In genomic region chr12:86823855-86824589, GRCm38 (mm10) we compare ENCODE assay signal across 8 mouse cellular contexts.
A peak's percentile ranks its signal among the peaks of the same experiment; 100 is the strongest.
DNase-seq lines count a peak whose midpoint lies in the region; ATAC-seq and TF ChIP-seq lines count a peak whose summit lies in the region.

No protein-coding gene starts in this region.

- TF ChIP-seq POLR2A in MEL (IDR thresholded peaks at IDR 0.05; ENCODE audit: control insufficient read depth in 1 of 2, insufficient read depth in 1 of 2, low read depth in 1 of 2, low read length in 2 of 2, poor library complexity in 1 of 2) = 0 out of 4 replicates have a peak, but pooled peaks of 1 of the 2 experiments have one; percentile 3

- TF ChIP-seq CTCF in MEL (IDR thresholded peaks at IDR 0.05 in 2 of 3, conservative IDR thresholded peaks at IDR 0.05 in 1 of 3; ENCODE audit: control insufficient read depth in 1 of 3, insufficient read depth in 1 of 3, low read depth in 2 of 3, low read length in 3 of 3, poor library complexity in 1 of 3, severe bottlenecking in 1 of 3) = no peak
- peak; percentile 26; the same call in 1 of the 2 replicates for TF ChIP-seq CTCF in lung, postnatal 0 days (IDR thresholded peaks at IDR 0.05)

- H3K9me3 ChIP-seq in MEL (replicated peaks; ENCODE audit: insufficient read depth, low read length) = no peaks in the 10 kb centered on the region
- no peaks in the 10 kb centered on the region for H3K9me3 ChIP-seq in lung, postnatal 0 days (ENCODE audit: low read length)

- peak overlapping the region; percentile 37 for H3K9ac ChIP-seq in MEL (ENCODE audit: control insufficient read depth, low read depth, low read length, poor library complexity, severe bottlenecking)
- peak overlapping the region; percentile 32; the same call in 1 of the 2 replicates for H3K9ac ChIP-seq in lung, postnatal 0 days (replicated peaks; ENCODE audit: low read depth)

- no peaks in the 10 kb centered on the region for H3K79me2 ChIP-seq in MEL (ENCODE audit: control insufficient read depth, insufficient read depth, low read length, poor library complexity)

- H3K4me2 ChIP-seq in lung, postnatal 0 days (replicated peaks; ENCODE audit: low read depth, low read length) = peak overlapping the region; percentile 51

- peak; percentile 88 for DNase-seq in MEL (ENCODE audit: low read depth, low spot score)
- DNase-seq in cerebellum, adult 8-10 months = peak; percentile 77
- peak; percentile 89 for DNase-seq in forelimb bud, embryonic 11.5 days (ENCODE audit: low read depth, low spot score)
- peak; percentile 90 to 94 for DNase-seq in layer of hippocampus, postnatal 10 days (ENCODE audit: low spot score in 2 of 2)
- peak; percentile 95 for DNase-seq in lung, postnatal 0 days (ENCODE audit: low spot score)
- peak; percentile 92 for DNase-seq in ovary, adult 18-20 months (ENCODE audit: low spot score)
- DNase-seq in thymus, postnatal 0 days (ENCODE audit: low spot score) = peak; percentile 90

- TF ChIP-seq EP300 in MEL (IDR thresholded peaks at IDR 0.05; ENCODE audit: low read depth in 1 of 2, low read length in 2 of 2) = no peak
- peak; percentile 79 for TF ChIP-seq EP300 in lung, postnatal 0 days (IDR thresholded peaks at IDR 0.05)

- H3K36me3 ChIP-seq in MEL (ENCODE audit: control insufficient read depth in 1 of 2, insufficient read depth in 2 of 2, low read length in 2 of 2) = peaks cover 0 to 7% of the 10 kb centered on the region in 2 experiments; a peak in 2 of 4 replicates
- H3K36me3 ChIP-seq in lung, postnatal 0 days (ENCODE audit: insufficient read depth, low read length) = no peaks in the 10 kb centered on the region

- H3K4me3 ChIP-seq in MEL (ENCODE audit: control insufficient read depth in 1 of 2, insufficient read depth in 1 of 2, low read depth in 2 of 2, low read length in 2 of 2) = peak overlapping the region; percentile 37 to 79
- peak overlapping the region; percentile 25 for H3K4me3 ChIP-seq in lung, postnatal 0 days (ENCODE audit: low read depth, low read length)

- ATAC-seq in hematopoietic stem cell, adult 5-6 weeks (replicated peaks in 1 of 2; ENCODE audit: insufficient read depth in 1 of 2, low FRiP score in 2 of 2, low TSS enrichment in 1 of 2, low read depth in 1 of 2, poor library complexity in 2 of 2, severe bottlenecking in 2 of 2) = peak; percentile 90
- ATAC-seq in lung, postnatal 0 days = peak; percentile 78

- H3K27me3 ChIP-seq in MEL (ENCODE audit: control insufficient read depth in 1 of 2, insufficient read depth in 2 of 2, low read length in 2 of 2) = no peaks in the 10 kb centered on the region
- no peaks in the 10 kb centered on the region for H3K27me3 ChIP-seq in lung, postnatal 0 days (replicated peaks; ENCODE audit: insufficient read depth, low read length)

- WGBS in lung, postnatal 0 days = under 1% methylated on average over 27 of the region's 29 CpGs

- H3K27ac ChIP-seq in MEL (ENCODE audit: control insufficient read depth, low read depth, low read length) = peak overlapping the region; percentile 83
- peak overlapping the region; percentile 93 for H3K27ac ChIP-seq in lung, postnatal 0 days (ENCODE audit: low read length)

- H3K4me1 ChIP-seq in MEL (ENCODE audit: control insufficient read depth in 1 of 2, insufficient read depth in 2 of 2, low read length in 2 of 2) = peaks cover 9 to 21% of the 10 kb centered on the region in 2 experiments
- H3K4me1 ChIP-seq in lung, postnatal 0 days (ENCODE audit: insufficient read depth, low read depth, low read length) = peaks cover 37% of the 10 kb centered on the region

- no peak for TF ChIP-seq RAD21 in MEL (IDR thresholded peaks at IDR 0.05; ENCODE audit: low read depth, low read length)

TF ChIP-seq in MEL, 35 proteins besides CTCF, POLR2A, EP300 and RAD21:
- TF ChIP-seq HCFC1 (IDR thresholded peaks at IDR 0.05; ENCODE audit: low read depth, low read length) (no peak), GABPA (IDR thresholded peaks at IDR 0.05; ENCODE audit: low read depth, low read length) (no peak), ELF1 (IDR thresholded peaks at IDR 0.05; ENCODE audit: low read depth, low read length) (no peak), SMC3 (IDR thresholded peaks at IDR 0.05; ENCODE audit: low read depth, low read length) (no peak), MYC (IDR thresholded peaks at IDR 0.05; ENCODE audit: low read depth, low read length) (no peak), KAT2A (conservative IDR thresholded peaks at IDR 0.05; ENCODE audit: low read depth, low read length) (no peak), CHD2 (IDR thresholded peaks at IDR 0.05; ENCODE audit: low read length) (no peak), TAL1 (IDR thresholded peaks at IDR 0.05; ENCODE audit: low read length) (no peak), CHD1 (IDR thresholded peaks at IDR 0.05; ENCODE audit: low read depth, low read length) (0 out of 2 replicates have a peak, but pooled peaks have one; percentile 25), JUND (IDR thresholded peaks at IDR 0.05; ENCODE audit: low read depth, low read length) (no peak), MAZ (IDR thresholded peaks at IDR 0.05; ENCODE audit: low read depth, low read length) (peak; percentile 76; the same call in 1 of the 2 replicates), RCOR1 (IDR thresholded peaks at IDR 0.05; ENCODE audit: low read depth, low read length) (no peak), NELFE (IDR thresholded peaks at IDR 0.05; ENCODE audit: low read depth, low read length) (peak; percentile 50), ZKSCAN1 (IDR thresholded peaks at IDR 0.05; ENCODE audit: low read depth, low read length) (no peak), MAX (IDR thresholded peaks at IDR 0.05; ENCODE audit: low read length) (no peak), MEF2A (IDR thresholded peaks at IDR 0.05; ENCODE audit: extremely low read depth, insufficient replicate concordance, low read depth, low read length, poor library complexity, severe bottlenecking) (no peak), MAFK (IDR thresholded peaks at IDR 0.05; ENCODE audit: borderline replicate concordance, low read depth, low read length) (no peak), POLR2AphosphoS5 (IDR thresholded peaks at IDR 0.05; ENCODE audit: borderline replicate concordance, low read depth, low read length) (no peak), MXI1 (IDR thresholded peaks at IDR 0.05; ENCODE audit: low read depth, low read length) (peak; percentile 13; the same call in 1 of the 2 replicates), ETS1 (IDR thresholded peaks at IDR 0.05; ENCODE audit: low read depth, low read length) (peak; percentile 48; the same call in 1 of the 2 replicates), E2F4 (IDR thresholded peaks at IDR 0.05; ENCODE audit: borderline replicate concordance, low read depth, low read length) (no peak), SIN3A (IDR thresholded peaks at IDR 0.05; ENCODE audit: low read length) (peak; percentile 22), TCF12 (IDR thresholded peaks at IDR 0.05; ENCODE audit: low read depth, low read length) (peak; percentile 44; the same call in 1 of the 2 replicates), GATA1 (IDR thresholded peaks at IDR 0.05; ENCODE audit: low read depth, low read length) (no peak), ZNF384 (IDR thresholded peaks at IDR 0.05; ENCODE audit: low read depth, low read length) (no peak), USF2 (IDR thresholded peaks at IDR 0.05; ENCODE audit: borderline replicate concordance in 1 of 2, insufficient read depth in 1 of 2, low read depth in 1 of 2, low read length in 2 of 2) (no peak), USF1 (IDR thresholded peaks at IDR 0.05; ENCODE audit: low read depth, low read length) (no peak), ZC3H11A (IDR thresholded peaks at IDR 0.05; ENCODE audit: low read depth, low read length) (no peak), POLR2AphosphoS2 (IDR thresholded peaks at IDR 0.05; ENCODE audit: low read length) (no peak), NRF1 (IDR thresholded peaks at IDR 0.05; ENCODE audit: insufficient read depth, low read depth, low read length, poor library complexity, severe bottlenecking) (no peak), ZMIZ1 (IDR thresholded peaks at IDR 0.05; ENCODE audit: low read depth, low read length) (no peak), MYB (IDR thresholded peaks at IDR 0.05; ENCODE audit: low read depth, low read length) (no peak), TBP (IDR thresholded peaks at IDR 0.05; ENCODE audit: low read depth, low read length) (peak; percentile 87; the same call in 1 of the 2 replicates), UBTF (IDR thresholded peaks at IDR 0.05; ENCODE audit: borderline replicate concordance, insufficient read depth, low read depth, low read length) (peak; percentile 98), BHLHE40 (IDR thresholded peaks at IDR 0.05; ENCODE audit: borderline replicate concordance, low read depth, low read length) (0 out of 2 replicates have a peak, but pooled peaks have one; percentile 13)
TF ChIP-seq in MEL: peak in this region for 10.

Comparison
In these comparisons a context has a peak if more than half of its experiments do, and no peak if none do; other contexts are left out.
1. Peak in every context shown above with its lines: DNase-seq, ATAC-seq, H3K4me3 ChIP-seq and H3K27ac ChIP-seq.